Mouse (Mus musculus) cerebellum, adult 9-11 months (tissue): ENCODE measurements around the gene Pwp2.
"Not testable (repeated sequence)": the region's sequence is repeated elsewhere in the genome, so short reads cannot be mapped to it uniquely, and the experiment has no call there.

Source experiments
- DNase-seq: peaks from one replicate; pipeline ENCODE4 v3.0.0; 2022

Pwp2 gene

DNA sequence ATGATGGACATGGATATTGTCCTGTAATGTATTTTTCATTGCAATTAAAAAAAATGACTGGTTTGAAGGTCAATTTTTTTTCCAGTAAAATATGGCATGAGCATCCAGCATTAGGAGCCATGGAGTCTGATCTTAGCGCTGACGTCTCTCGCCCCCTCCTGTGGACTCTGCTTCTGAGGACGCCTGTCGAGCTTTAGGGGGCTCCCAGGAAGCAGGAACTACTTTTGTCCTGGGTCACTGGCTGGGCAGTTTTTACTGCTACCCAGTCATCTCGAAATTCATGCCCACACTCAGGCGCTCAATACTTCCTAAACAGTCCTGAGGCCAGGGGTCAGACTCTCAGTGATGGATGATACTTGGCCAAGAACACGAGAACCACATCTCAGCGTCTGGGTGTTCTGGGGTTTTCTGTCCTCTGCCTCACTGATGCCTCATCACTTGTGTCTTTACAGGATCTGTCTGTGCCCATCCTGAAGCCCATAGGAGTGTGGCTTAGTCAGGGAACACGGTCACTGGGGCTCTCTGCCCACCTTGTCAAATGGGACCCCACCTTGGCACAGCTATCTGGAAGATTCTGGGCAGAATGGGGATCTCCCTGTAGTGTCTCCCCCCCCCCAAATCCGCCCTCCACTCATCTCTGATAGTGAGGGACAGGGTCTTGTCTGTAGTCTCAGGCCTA, 45.2 kb downstream of the Pwp2 start:
- no peak for DNase-seq

DNA sequence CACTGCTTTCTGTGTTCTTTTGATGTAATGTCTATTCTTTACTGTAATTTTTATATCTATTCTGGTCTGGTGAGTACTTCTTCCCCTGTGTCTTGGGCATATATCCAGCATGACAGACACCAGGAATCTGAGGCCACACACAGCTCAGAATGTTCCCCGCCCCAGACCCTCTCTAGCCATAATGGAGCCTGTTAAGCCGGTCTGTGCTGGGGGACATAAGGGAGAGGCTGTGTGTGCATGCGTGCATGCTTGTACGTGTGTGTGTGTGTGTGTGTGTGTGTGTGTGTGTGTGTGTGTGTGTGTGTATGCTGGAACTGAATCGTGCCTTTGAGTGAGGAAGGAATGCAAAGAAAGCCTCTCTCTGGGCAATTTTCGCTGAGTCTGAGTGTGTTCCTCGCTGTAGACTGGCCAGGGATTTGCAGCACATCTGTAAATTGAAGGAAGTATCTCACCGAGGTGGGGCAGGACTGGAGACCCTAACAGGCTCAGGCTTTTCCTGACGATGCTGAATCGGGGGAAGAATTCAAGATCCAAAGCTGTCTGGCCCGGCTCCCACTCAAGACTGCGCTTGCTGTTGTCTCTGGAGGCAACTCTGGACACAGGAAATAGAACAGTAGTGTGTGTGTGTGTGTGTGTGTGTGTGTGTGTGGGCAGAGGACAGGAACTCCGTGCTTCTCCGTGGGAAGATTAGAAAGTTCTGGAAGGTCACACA, 46.0 kb downstream of the Pwp2 start:
- no peak for DNase-seq

DNA sequence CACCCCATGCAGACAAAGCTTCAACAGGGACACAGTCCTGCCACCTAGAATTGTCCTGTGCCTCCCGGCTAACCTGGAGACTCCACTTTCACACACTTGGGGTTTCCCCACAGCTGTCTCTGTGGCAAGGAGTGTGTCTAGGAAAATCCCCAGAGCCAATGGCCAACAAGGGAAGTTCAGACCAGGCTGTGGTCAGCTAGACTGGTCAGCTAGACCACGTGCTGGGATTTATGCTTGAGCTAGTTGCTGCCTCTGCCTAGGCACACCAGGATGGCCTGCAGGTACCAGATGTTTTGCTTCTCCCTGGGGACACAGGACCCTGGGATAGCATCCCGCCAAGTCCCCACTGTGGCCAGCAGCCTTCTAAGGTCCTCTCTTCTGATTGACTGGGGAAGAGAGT, 47.8 kb downstream of the Pwp2 start:
- no peak for DNase-seq

DNA sequence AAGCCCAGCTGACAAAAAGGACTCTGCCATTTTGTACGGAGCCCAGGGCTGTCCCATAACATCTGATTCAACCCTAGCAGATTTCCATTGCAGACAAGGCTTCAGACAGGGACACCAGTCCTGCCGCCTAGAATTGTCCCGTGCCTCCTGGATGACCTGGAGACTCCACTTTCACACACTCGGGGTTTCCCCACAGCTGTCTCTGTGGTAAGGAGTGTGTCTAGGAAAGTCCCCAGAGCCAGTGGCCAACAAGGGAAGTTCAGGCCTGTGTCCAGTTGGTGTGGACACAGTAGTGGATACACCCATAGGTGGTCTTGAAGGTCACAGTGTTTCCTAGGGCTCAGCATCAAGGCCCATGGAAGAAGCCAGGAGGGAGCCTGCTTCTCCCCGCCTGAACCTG, 49.0 kb downstream of the Pwp2 start:
- no peak for DNase-seq

DNA sequence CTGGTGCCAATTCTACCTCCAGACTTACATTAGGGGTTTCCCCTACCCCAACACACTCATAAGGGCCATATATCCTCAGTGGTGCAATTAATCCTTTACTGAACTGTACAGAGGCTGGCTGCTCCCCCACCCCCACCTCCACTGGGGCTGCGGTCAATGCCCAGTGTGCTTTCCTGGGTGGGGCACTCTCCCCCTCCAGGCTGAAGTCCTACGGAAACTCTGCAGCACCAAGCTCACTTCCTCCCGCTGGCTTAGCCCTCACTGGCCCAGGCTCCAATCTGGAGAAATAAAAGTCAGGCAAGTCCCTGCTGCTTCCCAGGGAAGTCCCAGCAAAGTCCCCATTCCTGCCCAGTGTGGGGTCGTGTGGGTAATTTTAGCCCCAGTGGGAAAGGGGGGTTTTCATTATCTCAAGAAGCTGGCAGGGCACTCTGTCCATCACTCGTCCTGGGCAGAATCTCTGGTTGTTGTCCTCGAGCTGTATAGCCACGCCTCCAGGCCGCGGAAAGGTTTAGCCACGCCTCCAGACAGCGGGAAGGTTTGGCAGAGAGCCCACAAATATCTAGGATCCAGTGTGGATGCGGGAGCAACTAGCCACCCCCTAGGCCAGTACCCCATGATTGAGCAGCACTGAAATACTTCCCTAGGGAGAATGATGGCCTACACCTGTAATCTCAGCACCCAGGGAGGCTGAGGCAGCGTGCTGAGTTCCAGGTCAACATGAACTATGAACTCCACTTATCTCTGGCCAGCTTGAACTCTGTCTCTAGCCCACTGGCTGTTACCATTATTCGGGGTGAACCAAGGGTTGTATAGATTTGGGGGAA, 49.8 kb downstream of the Pwp2 start:
- no peak for DNase-seq

DNA sequence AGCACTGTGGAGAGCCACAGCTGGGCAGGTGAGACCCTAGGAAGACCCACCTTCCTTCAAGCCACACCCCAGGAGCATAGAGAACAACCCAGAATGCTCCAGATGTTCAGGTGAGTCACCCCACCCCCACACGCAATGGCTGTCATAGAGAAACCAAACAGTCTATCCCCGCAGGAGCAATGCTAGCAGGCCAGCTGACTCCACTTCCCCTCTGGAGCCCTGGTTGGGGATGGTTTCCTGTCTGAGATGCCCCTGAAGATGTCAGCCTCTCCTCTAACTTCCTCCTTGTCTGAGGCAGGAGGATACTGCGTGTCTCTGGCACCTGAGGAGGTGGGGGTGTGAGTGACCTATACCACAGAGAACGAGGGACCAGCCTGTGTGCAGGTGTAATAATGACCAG, 50.5 kb downstream of the Pwp2 start:
- DNase-seq: no peak

DNA sequence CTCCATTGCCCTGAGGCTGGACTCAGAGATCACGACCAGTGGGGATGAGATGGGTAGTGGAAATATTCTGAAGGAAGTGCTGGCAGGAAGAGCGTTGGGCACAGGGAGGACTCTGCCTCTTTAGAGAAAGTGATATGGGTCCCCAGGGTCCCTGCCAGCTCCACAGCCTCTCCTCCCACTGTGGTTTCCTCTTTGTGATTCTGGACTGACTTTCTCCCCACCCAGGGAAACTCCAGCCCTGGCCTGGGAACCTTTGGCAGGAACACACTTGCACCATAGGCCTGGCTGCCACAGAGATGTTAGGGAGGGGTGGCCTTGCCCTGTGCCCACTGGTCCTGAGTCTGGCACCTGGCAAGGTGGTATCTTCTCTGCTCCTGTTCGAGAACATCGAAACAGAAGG, 55.0 kb downstream of the Pwp2 start:
- no peak for DNase-seq

DNA sequence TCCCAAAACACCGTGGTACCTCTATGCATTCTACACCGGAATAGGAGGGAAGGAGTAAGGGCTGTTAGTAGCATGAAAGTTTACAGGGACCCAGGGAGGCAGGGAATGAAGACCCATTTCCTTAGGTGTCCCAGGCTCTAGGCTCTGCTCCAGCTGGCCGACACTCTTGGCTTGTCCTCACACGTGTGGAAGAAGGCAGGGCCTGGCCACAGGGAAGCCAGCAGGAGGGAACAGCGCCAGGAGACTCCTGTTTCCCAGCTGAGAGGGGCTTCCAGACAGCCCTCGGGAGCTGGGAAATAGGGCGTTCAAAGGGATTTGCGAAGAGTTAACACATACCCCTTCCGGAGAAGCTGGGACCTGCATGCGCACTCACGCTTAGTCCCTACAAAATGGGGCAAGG, 55.5 kb downstream of the Pwp2 start:
- no peak for DNase-seq

DNA sequence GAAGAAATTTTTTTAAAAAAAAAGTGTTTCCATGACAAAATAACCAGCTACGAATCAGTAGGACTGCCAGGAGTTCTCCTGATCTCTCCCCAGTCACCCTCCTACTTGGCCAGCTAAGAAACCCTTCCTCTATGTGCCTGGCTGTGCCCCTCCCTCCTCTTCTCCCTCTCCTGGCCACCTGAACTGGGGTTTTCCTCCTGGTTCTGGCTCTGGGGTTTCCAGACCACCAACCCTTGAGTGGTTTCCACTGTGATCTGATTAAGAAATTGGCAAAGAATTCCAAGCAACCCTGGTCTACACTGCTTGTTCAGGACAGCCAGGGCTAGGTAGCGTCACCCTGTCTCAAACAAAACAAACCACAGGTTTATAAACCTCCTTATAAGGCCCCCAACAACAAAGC, 56.3 kb downstream of the Pwp2 start:
- DNase-seq: no peak

DNA sequence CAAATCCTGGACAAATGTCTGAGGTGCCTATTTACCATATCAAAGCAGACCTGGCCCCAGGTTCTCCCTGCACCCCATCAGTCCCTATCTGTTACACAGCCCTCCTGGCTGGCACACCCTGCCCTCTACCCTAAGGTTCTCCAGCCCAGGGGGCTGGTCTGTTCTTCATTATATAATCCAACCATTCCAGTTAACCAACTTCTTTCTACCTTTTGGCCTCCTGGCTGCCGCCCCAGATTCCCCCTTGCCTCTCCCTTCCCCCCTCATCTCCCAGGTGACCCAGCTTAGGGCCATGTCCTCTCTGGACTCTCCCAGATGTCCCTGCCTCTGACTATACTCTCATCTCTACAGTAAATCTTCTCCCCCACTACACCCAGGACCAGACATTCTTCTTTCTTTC, 57.0 kb downstream of the Pwp2 start:
- DNase-seq: no peak

DNA sequence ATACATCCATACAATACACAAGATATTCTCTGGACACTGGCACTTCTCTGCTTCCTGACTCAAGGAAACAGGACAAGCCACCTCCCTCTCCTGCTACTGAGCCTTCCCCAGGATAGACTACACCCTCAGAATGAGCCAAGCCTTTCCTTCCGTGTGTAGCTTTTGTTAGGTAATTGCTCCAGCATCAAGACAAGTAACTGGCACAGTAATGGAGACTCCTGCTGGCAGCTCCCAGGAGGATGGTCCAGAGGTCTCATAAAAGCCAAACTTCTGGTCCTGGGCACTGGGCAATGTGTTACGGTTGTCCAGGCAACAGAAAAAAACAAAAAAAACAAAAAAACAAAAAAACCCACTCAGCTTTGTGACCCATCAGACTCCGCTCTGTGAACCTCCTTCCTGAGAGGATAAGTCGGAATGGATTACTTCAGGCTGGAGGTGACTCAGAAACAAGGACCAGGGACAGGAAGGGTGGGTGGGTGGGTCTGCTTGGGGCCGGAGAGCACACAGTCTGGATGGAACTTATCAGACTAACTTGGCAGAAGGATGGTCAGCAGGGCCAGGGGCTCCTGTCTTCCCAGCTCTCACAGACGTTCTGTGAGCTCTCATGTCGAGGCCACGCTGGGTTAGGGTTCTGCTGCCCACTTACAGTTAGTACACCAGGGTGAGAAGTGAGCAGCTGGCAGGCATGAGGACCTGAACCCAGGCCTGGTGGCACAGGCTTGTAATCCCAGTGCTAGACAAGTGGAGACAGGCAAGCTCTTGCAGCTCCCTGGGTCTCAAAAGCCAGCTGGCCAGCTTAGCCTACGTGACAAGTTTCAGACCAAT, 57.7 kb downstream of the Pwp2 start:
- DNase-seq: no peak

DNA sequence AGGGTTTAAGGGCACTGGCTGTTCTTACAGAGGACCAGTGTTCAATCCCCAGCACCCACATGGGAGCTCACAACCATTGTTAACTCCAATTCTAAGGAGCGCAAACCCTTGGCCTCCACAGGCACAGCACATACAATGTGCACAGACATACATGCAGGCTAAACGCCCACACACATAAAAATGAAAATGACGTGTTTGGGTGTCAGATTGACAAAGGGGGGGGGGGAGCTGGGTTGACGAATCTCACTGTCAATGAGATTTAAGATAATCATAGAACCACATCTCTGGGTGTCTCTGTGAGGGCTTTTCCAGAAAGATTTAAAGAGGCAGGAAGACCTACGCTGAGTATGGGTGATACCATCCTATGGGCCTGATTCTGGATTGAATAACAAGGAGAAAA, 58.6 kb downstream of the Pwp2 start:
- DNase-seq: no peak

DNA sequence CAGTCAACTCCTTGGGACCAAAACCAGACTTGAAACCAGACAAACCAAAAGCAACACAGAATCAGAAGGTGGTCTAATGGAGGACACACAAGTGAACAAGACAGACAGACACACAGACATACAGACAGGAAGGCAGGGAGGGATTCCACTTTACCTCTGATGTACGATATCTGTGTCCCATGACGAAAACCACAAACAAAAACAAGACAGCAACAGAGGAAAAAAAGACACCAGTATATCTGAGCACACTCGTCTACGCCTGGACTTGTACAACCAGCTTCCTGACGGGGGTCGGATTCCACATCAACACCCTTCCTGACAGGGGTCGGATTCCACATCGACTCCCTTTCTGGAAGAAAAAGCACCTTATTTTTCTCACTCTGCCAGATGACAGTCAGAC, 59.9 kb downstream of the Pwp2 start:
- not testable (repeated sequence) for DNase-seq

DNA sequence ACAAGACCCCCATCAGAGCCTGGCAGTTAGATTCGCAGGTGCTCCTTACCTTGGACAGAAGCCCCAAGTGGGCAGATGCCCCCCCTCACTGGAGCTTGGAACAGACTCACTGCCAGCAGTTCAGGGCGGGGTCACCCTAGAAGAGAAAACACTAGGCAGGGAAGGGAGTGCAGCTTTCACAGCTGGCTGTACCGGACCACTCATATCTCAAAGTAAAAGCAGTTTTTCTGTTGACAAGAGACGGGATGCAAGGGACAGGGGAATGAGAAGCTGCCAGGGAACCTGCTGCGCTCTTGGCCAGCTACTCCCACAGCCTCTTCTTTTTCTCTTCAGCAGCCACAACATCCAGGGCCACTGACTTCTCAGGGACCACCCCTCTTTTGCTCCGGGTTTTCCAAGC, 60.8 kb downstream of the Pwp2 start:
- not testable (repeated sequence) for DNase-seq
